Mouse (Mus musculus) megakaryocyte, embryonic 14.5 days (primary cell): ENCODE data around the gene Dnmt3c.

Experiments
- FLI1 ChIP-seq: IDR thresholded peaks from 2 replicates; pipeline ENCODE4 v1.6.1; 2012; ENCODE audit warnings: low read length, inconsistent platforms, mixed read lengths
- GATA1 ChIP-seq: IDR thresholded peaks from 3 replicates; pipeline ENCODE4 v1.6.1; 2012; ENCODE audit warnings: mixed read lengths, low read length, inconsistent platforms, borderline replicate concordance

DNA sequence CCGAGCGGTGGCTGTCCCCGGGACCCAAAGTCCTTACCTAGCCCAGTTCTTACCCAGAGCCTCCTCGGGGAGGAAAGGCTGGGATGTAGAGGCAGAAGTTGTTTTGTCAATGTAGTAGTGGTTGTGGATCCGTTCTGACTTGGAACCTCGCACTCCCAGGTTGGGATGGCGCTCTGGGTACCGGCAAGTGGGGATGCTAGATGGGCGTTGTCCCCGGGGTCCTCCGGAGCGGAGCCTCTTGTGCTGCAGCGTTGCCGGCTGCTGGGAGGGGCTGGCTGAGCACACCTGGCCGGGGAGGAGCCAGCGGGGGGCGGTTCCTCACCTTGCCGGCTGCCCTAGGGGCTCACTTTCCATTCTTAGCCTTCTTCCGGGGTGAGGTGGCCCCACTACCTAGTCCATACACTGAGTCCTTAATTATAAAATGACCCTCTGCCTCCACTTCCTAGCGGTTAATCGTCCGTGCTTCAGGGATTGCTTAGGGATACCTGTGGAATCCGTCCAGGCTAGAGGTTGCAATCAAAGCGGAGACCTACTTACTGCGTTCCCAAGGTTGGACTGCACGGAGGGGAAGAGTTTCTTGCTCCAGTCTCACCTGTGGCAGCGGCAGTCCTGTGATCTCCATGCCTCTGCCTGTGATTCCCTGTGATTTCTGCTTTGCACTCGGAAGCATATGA, 46.3 kb upstream of the Dnmt3c start:
- no peak for TF ChIP-seq GATA1
- no peak for TF ChIP-seq FLI1
